Mouse (Mus musculus): ENCODE measurements around the gene Dlg1. TPM values are rescaled to one million over a fixed set of nuclear protein-coding genes. Genes with fewer than 3 reads are reported as not detected.

Gene Dlg1
- total RNA-seq, 2 experiments from 2014 or later, result 178 to 190 TPM

Other genes with a start within 250 kb of the Dlg1 start
- 100 to 1,000 TPM in 1 of 2 experiments, 10 to 100 TPM in 1; 87.0 to 130 TPM for gene Bdh1, start 241.2 kb upstream of the Dlg1 start, total RNA-seq (2021)
- gene Meltf, start 215.4 kb downstream of the Dlg1 start, total RNA-seq (2021), result under 1 TPM; 0.54 to 0.81 TPM

Data from left cerebral cortex, postnatal 36 days (tissue).